Mouse (Mus musculus) kidney, postnatal 10 days (tissue): ENCODE results near the gene Dmrtc2.
"Not testable (repeated sequence)": the region's sequence is repeated elsewhere in the genome, so short reads cannot be mapped to it uniquely, and the experiment has no call there.

Experiments
- DNase-seq: peaks from one replicate; pipeline ENCODE4 v3.0.0; 2021; ENCODE audit warnings: mixed read lengths

Dmrtc2 gene

GRCm38 (mm10) chr7:24877588-24877987 is 7.7 kb downstream of the Dmrtc2 start:
- DNase-seq = no peak

GRCm38 (mm10) chr7:24879620-24880019 is 9.8 kb downstream of the Dmrtc2 start:
- no peak for DNase-seq

GRCm38 (mm10) chr7:24882416-24883199 is 12.8 kb downstream of the Dmrtc2 start:
- DNase-seq = no peak

DNA sequence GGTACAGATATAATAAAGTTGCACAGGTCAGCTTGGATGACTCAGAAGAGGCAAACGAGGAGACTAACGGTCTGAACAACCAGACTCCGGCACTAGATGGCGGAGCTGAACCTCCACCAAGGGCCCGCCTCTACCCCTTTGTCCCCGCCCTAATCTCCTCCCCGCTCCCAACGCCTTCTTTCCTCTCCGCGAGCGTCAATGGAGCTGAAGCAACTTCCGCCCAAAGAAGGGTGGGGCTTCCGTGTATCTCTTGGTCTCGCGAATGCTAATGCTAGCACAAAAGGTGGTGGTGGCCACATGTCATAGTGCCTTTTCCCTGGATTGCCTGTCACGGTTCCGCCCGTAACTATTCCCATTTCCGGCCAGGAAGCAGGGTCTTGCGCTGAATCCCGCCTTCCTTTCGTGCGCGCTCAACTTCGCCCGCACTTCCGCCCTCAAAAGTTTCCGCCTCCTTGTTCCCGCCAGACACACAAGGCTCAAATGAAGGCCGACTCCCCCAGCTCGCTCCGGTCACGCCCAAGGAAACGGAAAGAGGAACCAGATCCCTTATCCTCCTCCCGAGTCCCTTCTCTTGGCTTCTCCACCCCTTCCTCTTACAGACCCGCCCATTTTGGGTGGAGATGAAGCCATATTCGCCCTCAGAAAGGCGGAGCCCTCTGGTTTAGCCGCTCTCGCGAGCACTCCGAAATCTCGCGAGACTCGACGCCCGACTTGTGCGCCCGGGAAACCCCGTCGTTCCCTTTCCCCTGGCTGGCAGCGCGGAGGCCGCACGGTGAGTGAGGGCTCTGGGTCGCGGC is 14.2 kb downstream of the Dmrtc2 start, which contains the start of gene Rps19:
Rps19 (plus strand) TSS at position 476 of the 797 bp plus-strand sequence.
- DNase-seq = peak; percentile 99

DNA sequence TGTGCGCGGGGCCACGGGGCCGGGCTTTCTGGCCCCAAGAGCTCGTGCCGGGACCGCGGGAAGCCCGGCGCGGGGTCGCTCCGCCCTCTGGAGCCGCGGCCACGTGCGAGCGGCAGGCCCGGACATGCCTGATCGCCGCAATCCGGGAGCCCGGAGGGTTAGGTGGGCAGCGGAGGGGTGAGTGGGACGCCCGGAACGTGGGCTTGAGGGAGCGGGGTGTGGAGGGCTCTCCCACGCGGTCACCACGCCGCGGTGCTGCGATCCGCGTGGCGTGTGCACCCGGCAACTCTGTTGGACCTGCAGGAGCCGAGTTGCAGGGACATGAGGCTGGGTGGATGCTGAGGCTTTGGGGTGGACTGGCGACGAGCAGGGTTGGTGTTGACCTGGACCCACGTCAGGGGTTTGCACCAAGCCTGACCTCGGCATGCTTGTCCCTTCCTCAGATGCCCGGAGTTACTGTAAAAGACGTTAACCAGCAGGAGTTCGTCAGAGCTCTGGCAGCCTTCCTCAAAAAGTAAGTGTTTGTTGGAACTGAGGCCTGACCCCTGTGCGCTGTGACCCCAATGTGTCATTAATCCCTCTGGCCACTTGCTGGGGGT is 14.9 kb downstream of the Dmrtc2 start:
- peak; percentile 67 for DNase-seq

GRCm38 (mm10) chr7:24885468-24886307 is 15.8 kb downstream of the Dmrtc2 start:
- DNase-seq = no peak

GRCm38 (mm10) chr7:24886308-24886633 is 16.4 kb downstream of the Dmrtc2 start:
- peak; percentile 56 for DNase-seq

- DNase-seq = no peak
Observed at GRCm38 (mm10) chr7:24887096-24887495, 17.2 kb downstream of the Dmrtc2 start.

GRCm38 (mm10) chr7:24889431-24890220 is 19.8 kb downstream of the Dmrtc2 start:
- DNase-seq = peak; percentile 71

DNA sequence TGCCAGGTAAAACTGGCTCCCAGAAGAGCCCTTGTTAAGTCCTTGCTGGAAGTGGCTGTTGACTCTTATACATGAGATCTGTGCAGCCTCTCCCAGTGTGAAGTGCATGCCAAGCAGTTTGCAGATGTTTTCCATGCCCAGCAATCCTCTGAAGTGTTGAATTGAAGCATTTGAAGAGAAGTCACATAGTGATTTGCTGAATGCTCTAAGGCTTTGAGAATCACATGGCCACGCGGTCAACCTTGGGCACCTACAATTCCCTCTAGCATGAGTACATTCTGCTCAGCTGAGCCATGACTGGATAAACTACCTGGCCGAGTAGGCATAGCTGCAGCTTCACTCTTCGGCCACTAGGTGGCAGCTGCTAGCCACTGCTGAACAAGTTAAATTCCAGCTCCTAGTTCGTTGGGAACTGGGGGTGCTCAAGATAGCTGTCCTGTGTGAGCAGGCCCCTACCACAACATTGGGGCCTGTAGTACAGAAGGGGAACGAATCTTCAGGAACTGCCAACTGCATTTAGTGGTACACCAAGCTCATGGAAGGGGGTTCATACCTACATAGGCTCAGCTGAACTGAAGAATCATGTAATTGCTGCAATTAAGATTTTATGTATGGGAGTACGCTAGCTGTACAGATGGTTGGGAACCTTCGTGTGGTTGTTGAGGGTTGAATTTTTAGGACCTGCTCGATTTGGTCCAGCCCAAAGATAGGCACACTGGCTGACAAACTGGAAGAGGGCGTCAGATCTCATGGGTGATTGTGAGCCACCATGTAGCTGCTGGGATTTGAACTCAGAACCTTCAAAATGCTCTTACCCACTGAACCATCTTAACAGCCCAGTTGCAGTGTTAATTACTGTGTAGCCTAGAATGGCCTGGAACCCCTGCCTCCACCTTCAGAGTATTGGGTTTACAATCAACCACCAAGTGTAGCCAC is 20.7 kb downstream of the Dmrtc2 start:
- peak; percentile 80 for DNase-seq

- DNase-seq = no peak
Observed at GRCm38 (mm10) chr7:24891241-24892124, 21.6 kb downstream of the Dmrtc2 start.

- DNase-seq = no peak
Observed at GRCm38 (mm10) chr7:24892125-24892583, 22.3 kb downstream of the Dmrtc2 start.

- not testable (repeated sequence) for DNase-seq
Observed at GRCm38 (mm10) chr7:24895749-24896148, 25.9 kb downstream of the Dmrtc2 start.

DNA sequence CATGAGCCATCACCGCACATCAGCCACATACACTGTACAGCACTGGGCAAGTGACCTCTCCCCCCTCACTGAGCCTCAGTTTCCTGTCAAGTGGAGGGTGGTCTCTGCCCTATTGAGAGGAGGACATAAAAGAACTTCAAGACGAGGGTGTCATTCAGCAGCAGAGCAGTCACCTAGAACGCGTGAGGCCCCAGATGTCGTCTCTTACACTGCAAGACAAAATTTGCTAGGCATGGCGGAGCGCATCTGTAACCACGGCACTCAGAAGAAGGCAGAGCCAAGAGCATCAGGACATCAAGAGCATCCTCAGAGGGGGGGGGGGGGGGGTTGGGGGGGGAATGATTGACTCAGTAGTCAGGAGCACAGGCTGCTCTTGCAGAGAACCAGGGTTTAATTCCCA is 26.4 kb downstream of the Dmrtc2 start:
- DNase-seq = no peak

- no peak for DNase-seq
Observed at GRCm38 (mm10) chr7:24897224-24897623, 27.4 kb downstream of the Dmrtc2 start, which contains the start of gene Cd79a. Cd79a (plus strand) TSS chr7:24897381.

GRCm38 (mm10) chr7:24897959-24898358 is 28.1 kb downstream of the Dmrtc2 start:
- DNase-seq = no peak

- no peak for DNase-seq
Observed at GRCm38 (mm10) chr7:24901114-24901513, 31.3 kb downstream of the Dmrtc2 start.

GRCm38 (mm10) chr7:24901842-24902241 is 32.0 kb downstream of the Dmrtc2 start:
- no peak for DNase-seq

- no peak for DNase-seq
Observed at GRCm38 (mm10) chr7:24902264-24902629, 32.4 kb downstream of the Dmrtc2 start.
